Mouse (Mus musculus): Measurements from ENCODE around the gene Olfr859.
"Not testable (repeated sequence)": the region's sequence is repeated elsewhere in the genome, so short reads cannot be mapped to it uniquely, and the experiment has no call there.

The Olfr859 gene

GRCm38 (mm10) chr9:19804606-19805005, at the start of gene Olfr859:
Olfr859 (plus strand) TSS chr9:19804906.
- DNase-seq (ENCODE audit: low spot score in 2 of 2), result not testable (repeated sequence)

GRCm38 (mm10) chr9:19769136-19769535, 35.6 kb upstream of the Olfr859 start:
- no peak for DNase-seq (ENCODE audit: low spot score in 2 of 2)

GRCm38 (mm10) chr9:19769701-19770100, 35.0 kb upstream of the Olfr859 start:
- DNase-seq (ENCODE audit: low spot score in 2 of 2), result no peak

DNA sequence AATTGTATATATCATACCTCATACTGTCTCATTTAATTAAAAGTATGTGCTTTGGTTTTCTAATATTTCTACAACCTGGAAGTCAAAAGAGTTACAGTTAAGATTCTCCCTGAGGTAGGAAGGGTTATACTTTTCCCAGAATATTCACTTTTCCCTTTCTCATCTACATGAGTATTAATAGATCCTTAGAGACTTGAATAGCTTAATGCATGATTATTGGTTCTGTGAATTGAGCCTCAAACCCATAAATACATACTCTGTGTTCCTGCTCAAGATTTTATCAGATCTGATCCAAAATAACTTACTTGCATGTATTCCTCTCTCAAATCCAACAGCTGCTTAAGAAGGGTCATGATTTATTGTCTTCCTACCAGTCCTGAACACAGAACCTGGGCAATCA, 24.7 kb upstream of the Olfr859 start, which contains the start of gene Olfr58:
Olfr58 (plus strand) TSS at position 301 of the 400 bp plus-strand sequence.
- DNase-seq (ENCODE audit: low spot score in 2 of 2), result no peak

DNA sequence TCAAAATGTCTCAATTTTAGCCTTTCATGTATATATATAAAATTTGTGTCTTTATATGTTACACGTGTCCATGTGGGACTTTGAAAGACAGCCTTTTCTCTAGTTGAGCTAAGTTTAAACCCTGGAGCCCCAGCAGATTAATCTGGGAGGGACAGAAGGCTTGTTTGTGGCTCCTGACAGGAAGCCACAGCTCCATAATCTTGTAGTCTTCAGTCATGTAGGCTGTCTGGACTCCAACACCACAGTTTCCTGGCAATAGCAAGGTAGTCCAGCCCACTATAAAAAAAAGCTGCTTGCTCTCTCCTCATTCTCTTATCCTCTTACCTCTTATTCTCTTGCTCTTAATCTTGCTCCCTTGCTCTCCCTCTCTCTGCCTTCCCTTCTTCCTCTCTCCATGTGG, 1.7 kb upstream of the Olfr859 start:
- no peak for DNase-seq (ENCODE audit: low spot score in 2 of 2)

- no peak for DNase-seq (ENCODE audit: low spot score in 2 of 2)
Measured at GRCm38 (mm10) chr9:19849647-19850046, 44.9 kb downstream of the Olfr859 start, which contains the start of gene Olfr860. Olfr860 (minus strand) TSS chr9:19849747.

All from heart, adult 9 months (tissue).